Mouse (Mus musculus): ENCODE data around the gene Nmnat3. TPM values are rescaled to one million over a fixed set of nuclear protein-coding genes. Genes with fewer than 3 reads are reported as not detected.

Nmnat3 gene
- total RNA-seq, 1 experiment, result 0.62 TPM

DNA sequence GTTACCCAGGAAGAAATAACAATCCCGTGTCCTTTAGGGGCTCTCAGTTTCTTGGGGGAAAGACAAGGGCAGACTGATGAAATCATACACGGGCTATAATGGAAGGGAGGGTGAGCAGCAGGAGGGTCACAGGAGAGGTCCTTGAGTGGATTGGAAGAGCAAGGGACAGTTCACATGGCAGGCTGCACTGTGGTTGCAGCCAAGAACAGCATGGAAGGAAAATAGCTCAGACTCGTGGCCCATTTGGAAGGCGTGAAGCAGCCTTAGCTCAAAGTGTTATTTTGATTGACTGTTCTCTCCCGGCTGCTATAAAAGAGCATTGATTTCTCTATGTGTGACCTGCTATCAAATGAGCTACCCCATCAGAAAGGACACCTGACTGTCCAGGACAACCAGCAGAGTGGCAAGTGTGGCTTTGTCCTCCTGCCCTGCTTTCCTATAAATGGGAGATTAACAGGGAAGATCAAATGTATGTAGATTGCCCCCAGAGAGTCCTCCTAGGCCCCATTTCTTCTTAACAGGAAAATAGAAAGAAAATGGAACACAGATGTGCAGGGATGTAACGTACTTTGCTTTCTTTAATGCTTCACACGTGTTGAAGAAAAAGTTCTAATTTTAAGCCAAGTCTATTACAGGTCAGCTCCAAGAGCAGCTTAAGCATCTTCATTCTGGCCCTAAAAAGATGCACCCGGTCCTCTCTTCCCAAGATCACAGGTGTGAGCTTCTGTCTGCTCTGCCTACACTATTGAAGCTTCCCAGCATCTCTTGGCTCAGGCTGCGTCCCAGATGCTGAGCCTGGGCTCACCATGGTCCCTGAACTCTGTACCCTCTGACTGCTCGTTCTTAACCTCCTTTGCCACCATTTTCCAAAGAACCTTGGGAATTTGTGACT, 100.8 kb downstream of the Nmnat3 start:
- no peak for TF ChIP-seq HCFC1 (IDR thresholded peaks at IDR 0.05; ENCODE audit: borderline replicate concordance, insufficient read depth, low read length)
- no peak for TF ChIP-seq MAFK (IDR thresholded peaks at IDR 0.05; ENCODE audit: insufficient read depth, low read depth, low read length)
- TF ChIP-seq CHD2 (IDR thresholded peaks at IDR 0.05; ENCODE audit: low read depth, low read length), result no peak
- TF ChIP-seq ZC3H11A (IDR thresholded peaks at IDR 0.05; ENCODE audit: borderline replicate concordance, low read depth, low read length), result no peak
- no peak for TF ChIP-seq ZNF384 (IDR thresholded peaks at IDR 0.05; ENCODE audit: low read depth, low read length)
- H3K27ac ChIP-seq (ENCODE audit: insufficient read depth, low read depth, low read length, poor library complexity, severe bottlenecking), result no peak overlapping the region
- no peak overlapping the region for H3K9ac ChIP-seq (ENCODE audit: insufficient read depth, low read depth, low read length, poor library complexity, severe bottlenecking)
- H3K4me3 ChIP-seq (ENCODE audit: insufficient read depth in 1 of 2, low read depth in 1 of 2, low read length in 2 of 2, poor library complexity in 1 of 2, severe bottlenecking in 1 of 2), result no peak overlapping the region
- no peaks in the 10 kb centered on the region for H3K9me3 ChIP-seq (ENCODE audit: control insufficient read depth, insufficient read depth, low read depth, low read length)
- H3K36me3 ChIP-seq (ENCODE audit: control insufficient read depth, insufficient read depth, low read length, poor library complexity, severe bottlenecking), result no peaks in the 10 kb centered on the region
- H3K4me1 ChIP-seq (ENCODE audit: control insufficient read depth in 2 of 2, insufficient read depth in 2 of 2, low read length in 2 of 2, poor library complexity in 1 of 2), result no peaks in the 10 kb centered on the region
- in situ Hi-C loops (cut with MboI; ENCODE audit: low sequenced_read_pairs in 2 of 2, unreplicated experiment in 2 of 2), result no loop called here
- no peak for DNase-seq (ENCODE audit: low read depth, low spot score)

DNA sequence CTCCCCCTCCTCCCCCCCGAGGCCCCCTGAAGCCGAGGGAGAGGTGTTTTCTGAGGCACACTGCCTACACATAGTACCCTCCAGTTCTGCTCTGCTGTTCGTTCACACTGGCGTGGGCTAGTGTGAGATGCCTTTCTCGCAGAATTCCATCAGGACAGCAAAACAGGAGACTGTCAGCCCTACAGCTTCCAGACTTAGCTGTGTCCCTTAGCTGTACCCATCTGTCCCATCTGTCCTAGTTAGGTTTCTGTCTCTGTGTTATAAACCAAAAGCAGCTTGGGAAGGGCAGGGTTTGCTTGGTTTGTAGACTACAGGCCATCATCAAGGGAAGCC, 101.4 kb downstream of the Nmnat3 start:
- DNase-seq (ENCODE audit: low read depth, low spot score), result no peak
- in situ Hi-C loops (cut with MboI; ENCODE audit: low sequenced_read_pairs in 2 of 2, unreplicated experiment in 2 of 2), result no loop called here
- no peaks in the 10 kb centered on the region for H3K9me3 ChIP-seq (ENCODE audit: control insufficient read depth, insufficient read depth, low read depth, low read length)
- no peak overlapping the region for H3K9ac ChIP-seq (ENCODE audit: insufficient read depth, low read depth, low read length, poor library complexity, severe bottlenecking)
- H3K27ac ChIP-seq (ENCODE audit: insufficient read depth, low read depth, low read length, poor library complexity, severe bottlenecking), result no peak overlapping the region
- no peak for TF ChIP-seq ZC3H11A (IDR thresholded peaks at IDR 0.05; ENCODE audit: borderline replicate concordance, low read depth, low read length)
- no peak for TF ChIP-seq HCFC1 (IDR thresholded peaks at IDR 0.05; ENCODE audit: borderline replicate concordance, insufficient read depth, low read length)
- no peak for TF ChIP-seq MAFK (IDR thresholded peaks at IDR 0.05; ENCODE audit: insufficient read depth, low read depth, low read length)
- no peak for TF ChIP-seq ZNF384 (IDR thresholded peaks at IDR 0.05; ENCODE audit: low read depth, low read length)
- no peak for TF ChIP-seq CHD2 (IDR thresholded peaks at IDR 0.05; ENCODE audit: low read depth, low read length)
- no peaks in the 10 kb centered on the region for H3K4me1 ChIP-seq (ENCODE audit: control insufficient read depth in 2 of 2, insufficient read depth in 2 of 2, low read length in 2 of 2, poor library complexity in 1 of 2)
- H3K4me3 ChIP-seq (ENCODE audit: insufficient read depth in 1 of 2, low read depth in 1 of 2, low read length in 2 of 2, poor library complexity in 1 of 2, severe bottlenecking in 1 of 2), result no peak overlapping the region
- H3K36me3 ChIP-seq (ENCODE audit: control insufficient read depth, insufficient read depth, low read length, poor library complexity, severe bottlenecking), result no peaks in the 10 kb centered on the region

GRCm38 (mm10) chr9:98393496-98393895, 106.3 kb downstream of the Nmnat3 start:
- TF ChIP-seq ZNF384 (IDR thresholded peaks at IDR 0.05; ENCODE audit: low read depth, low read length), result no peak
- no peak for TF ChIP-seq ZC3H11A (IDR thresholded peaks at IDR 0.05; ENCODE audit: borderline replicate concordance, low read depth, low read length)
- no peak for TF ChIP-seq HCFC1 (IDR thresholded peaks at IDR 0.05; ENCODE audit: borderline replicate concordance, insufficient read depth, low read length)
- TF ChIP-seq MAFK (IDR thresholded peaks at IDR 0.05; ENCODE audit: insufficient read depth, low read depth, low read length), result no peak
- Histone ChIP-seq H3K36me3 (ENCODE audit: control insufficient read depth, insufficient read depth, low read length, poor library complexity, severe bottlenecking) (no peaks in the 10 kb centered on the region), H3K27ac (ENCODE audit: insufficient read depth, low read depth, low read length, poor library complexity, severe bottlenecking) (no peak overlapping the region), H3K9me3 (ENCODE audit: control insufficient read depth, insufficient read depth, low read depth, low read length) (no peaks in the 10 kb centered on the region), H3K4me1 (ENCODE audit: control insufficient read depth in 2 of 2, insufficient read depth in 2 of 2, low read length in 2 of 2, poor library complexity in 1 of 2) (no peaks in the 10 kb centered on the region), H3K9ac (ENCODE audit: insufficient read depth, low read depth, low read length, poor library complexity, severe bottlenecking) (no peak overlapping the region), H3K4me3 (ENCODE audit: insufficient read depth in 1 of 2, low read depth in 1 of 2, low read length in 2 of 2, poor library complexity in 1 of 2, severe bottlenecking in 1 of 2) (no peak overlapping the region)
- in situ Hi-C loops (cut with MboI; ENCODE audit: low sequenced_read_pairs in 2 of 2, unreplicated experiment in 2 of 2), result no loop called here
- no peak for DNase-seq (ENCODE audit: low read depth, low spot score)

- no peaks in the 10 kb centered on the region for H3K9me3 ChIP-seq (ENCODE audit: control insufficient read depth, insufficient read depth, low read depth, low read length)
- no peaks in the 10 kb centered on the region for H3K4me1 ChIP-seq (ENCODE audit: control insufficient read depth in 2 of 2, insufficient read depth in 2 of 2, low read length in 2 of 2, poor library complexity in 1 of 2)
- no peak overlapping the region for H3K27ac ChIP-seq (ENCODE audit: insufficient read depth, low read depth, low read length, poor library complexity, severe bottlenecking)
- no peak for TF ChIP-seq ZC3H11A (IDR thresholded peaks at IDR 0.05; ENCODE audit: borderline replicate concordance, low read depth, low read length)
- TF ChIP-seq MAFK (IDR thresholded peaks at IDR 0.05; ENCODE audit: insufficient read depth, low read depth, low read length), result no peak
- TF ChIP-seq HCFC1 (IDR thresholded peaks at IDR 0.05; ENCODE audit: borderline replicate concordance, insufficient read depth, low read length), result no peak
- TF ChIP-seq CHD2 (IDR thresholded peaks at IDR 0.05; ENCODE audit: low read depth, low read length), result no peak
- no peak for TF ChIP-seq ZNF384 (IDR thresholded peaks at IDR 0.05; ENCODE audit: low read depth, low read length)
- H3K4me3 ChIP-seq (ENCODE audit: insufficient read depth in 1 of 2, low read depth in 1 of 2, low read length in 2 of 2, poor library complexity in 1 of 2, severe bottlenecking in 1 of 2), result no peak overlapping the region
- H3K9ac ChIP-seq (ENCODE audit: insufficient read depth, low read depth, low read length, poor library complexity, severe bottlenecking), result no peak overlapping the region
- H3K36me3 ChIP-seq (ENCODE audit: control insufficient read depth, insufficient read depth, low read length, poor library complexity, severe bottlenecking), result no peaks in the 10 kb centered on the region
- no peak for DNase-seq (ENCODE audit: low read depth, low spot score)
- in situ Hi-C loops (cut with MboI; ENCODE audit: low sequenced_read_pairs in 2 of 2, unreplicated experiment in 2 of 2), result no loop called here
Measured at GRCm38 (mm10) chr9:98397211-98397610, 110.0 kb downstream of the Nmnat3 start.
